Mouse (Mus musculus): ENCODE measurements around the gene Amt.
"Not testable (repeated sequence)": the region's sequence is repeated elsewhere in the genome, so short reads cannot be mapped to it uniquely, and the experiment has no call there.

The Amt gene

GRCm38 (mm10) chr9:108280071-108280828 is 16.4 kb upstream of the Amt start:
- no peak for DNase-seq (ENCODE audit: low spot score in 2 of 2)

- DNase-seq (ENCODE audit: low spot score in 2 of 2), result peak; percentile 47 to 73
These were observed 12.2 kb upstream of the Amt start for GRCm38 (mm10) chr9:108284410-108284809.

DNA sequence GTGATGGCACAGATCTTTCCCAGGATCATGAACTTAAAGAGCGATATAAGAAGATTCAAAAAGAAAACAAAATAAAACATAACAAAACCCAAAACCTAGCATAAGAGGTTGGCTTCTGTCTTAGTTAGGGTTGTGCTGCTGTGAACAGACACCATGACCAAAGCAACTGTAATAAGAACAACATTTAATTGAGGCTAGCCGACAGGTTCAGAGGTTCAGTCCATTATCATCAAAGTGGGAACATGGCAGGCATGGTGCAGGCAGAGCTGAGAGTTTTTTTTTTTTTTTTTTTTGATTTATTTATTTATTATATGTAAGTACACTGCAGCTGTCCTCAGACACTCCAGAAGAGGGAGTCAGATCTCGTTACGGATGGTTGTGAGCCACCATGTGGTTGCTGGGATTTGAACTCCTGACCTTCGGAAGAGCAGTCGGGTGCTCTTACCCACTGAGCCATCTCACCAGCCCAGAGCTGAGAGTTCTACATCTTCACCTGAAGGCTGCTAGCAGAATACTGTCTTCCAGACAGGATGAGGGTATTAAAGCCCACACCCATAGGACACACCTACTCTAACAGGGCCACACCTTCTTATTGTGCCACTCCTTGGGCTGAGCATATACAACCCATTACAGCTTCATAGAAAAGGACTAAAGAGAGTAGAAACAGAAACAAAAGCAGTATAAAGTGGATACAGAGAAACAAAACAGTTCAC is 9.0 kb upstream of the Amt start:
- DNase-seq (ENCODE audit: low spot score in 2 of 2), result not testable (repeated sequence)

DNA sequence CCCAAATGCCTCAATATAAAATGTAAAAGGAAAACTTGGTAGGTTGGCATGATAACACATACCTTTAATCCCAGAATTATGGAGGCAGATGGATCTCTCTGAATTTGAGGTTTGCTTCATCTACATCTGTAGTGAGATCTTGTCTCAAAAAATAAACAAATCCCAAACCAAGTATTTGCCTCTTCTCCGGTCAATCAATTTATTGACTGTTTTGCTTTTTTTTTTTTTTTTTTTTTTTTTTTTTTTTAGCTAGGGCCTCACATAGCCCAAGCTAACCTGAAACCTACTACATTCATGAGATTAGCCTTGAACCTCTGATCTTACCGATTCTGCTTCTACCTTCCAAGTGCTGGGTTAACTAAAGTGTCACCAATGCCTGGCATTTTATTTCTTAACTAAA is 7.3 kb upstream of the Amt start:
- no peak for DNase-seq (ENCODE audit: low spot score in 2 of 2)

GRCm38 (mm10) chr9:108290016-108290750 is 6.5 kb upstream of the Amt start, which contains the start of gene Nicn1:
Gene Nicn1, plus strand, starts transcription at chr9:108290429.
- peak; percentile 83 to 84 for DNase-seq (ENCODE audit: low spot score in 2 of 2)

DNA sequence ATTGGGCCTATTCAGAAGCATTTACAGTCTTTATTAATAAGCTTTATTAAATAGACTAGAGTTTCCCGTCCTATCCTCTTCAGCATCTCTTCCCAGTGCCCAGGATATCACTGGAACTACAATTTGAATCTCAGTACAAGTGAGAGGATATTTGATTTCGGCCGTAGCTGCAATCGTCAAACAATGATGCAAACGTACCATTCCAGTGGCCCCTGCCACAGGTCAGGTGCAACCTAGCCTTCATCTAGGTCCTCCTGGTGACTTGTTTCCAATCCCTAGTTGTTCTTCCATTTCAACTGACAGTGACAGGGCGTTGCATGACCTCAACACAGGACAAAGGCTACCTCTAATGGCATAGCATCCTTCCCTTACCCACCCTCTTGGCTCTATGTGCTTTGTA is 5.9 kb upstream of the Amt start:
- no peak for DNase-seq (ENCODE audit: low spot score in 2 of 2)

GRCm38 (mm10) chr9:108301853-108302252 is 5.2 kb downstream of the Amt start:
- DNase-seq (ENCODE audit: low spot score in 2 of 2), result no peak

- no peak for DNase-seq (ENCODE audit: low spot score in 2 of 2)
These were observed 8.1 kb downstream of the Amt start for GRCm38 (mm10) chr9:108304716-108305115.

DNA sequence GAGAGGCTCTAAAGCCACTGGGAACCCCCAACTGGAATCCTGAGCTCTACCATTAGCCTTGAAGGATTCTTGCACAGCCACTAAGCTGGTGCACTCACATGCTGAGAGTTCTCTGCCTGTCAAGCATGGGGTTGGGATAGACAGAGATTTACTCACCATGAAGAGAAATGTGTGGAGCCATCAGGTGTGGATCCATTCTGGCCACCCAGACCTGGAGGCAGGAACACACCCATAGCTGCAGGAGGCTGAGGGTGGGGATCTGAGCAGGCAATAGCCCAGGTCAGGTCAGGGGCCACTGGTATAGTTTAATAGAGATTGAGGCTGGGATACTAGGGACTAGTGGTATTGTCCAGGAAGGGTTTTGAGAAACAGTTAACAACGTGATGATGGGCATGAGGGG is 8.5 kb downstream of the Amt start:
- no peak for DNase-seq (ENCODE audit: low spot score in 2 of 2)

DNA sequence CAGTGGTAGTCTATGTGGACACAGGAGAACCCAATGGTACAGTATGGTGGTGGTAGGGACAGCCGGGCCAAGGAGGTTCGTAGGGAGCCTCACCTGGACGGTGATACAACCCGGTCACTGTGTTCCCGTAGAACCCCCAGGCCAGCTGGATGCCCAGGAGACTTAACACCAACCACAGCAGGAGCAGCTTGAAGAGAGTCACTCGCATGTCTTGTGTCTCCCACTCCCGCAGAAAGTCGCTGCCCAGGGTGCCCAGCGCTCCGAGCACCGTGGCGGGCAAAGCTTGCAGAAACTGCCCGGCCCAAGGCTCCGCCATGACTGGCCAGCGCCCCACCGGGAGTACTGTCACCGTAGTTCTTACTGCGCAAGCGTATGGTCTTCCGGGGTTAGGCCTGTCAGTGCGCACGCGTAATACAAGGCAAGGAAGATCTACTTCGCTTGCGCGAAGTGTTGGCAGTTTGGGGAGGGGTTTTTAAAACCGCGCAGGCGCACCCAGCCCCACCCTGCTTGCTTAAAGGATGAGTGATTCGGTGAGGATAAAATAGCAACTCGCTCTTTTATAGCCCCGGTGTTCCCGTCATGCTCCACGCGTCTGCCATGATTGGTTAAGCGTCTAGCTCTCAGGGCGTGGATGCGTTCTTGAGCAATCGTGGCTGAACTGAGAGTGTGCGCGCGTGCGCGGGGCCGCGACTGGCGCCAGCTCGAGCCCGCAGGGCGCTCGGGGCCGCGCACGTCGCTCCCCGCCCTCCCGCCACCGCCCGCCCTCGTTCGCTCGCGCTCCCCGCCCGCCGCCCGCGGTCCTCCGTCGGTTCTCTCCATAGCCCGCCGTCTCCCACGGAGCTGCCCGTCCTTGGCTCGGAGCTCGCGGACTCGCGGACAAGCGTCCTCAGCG is 9.2 kb downstream of the Amt start, which contains the start of the genes Rhoa and Tcta:
Gene Rhoa, plus strand, starts transcription at position 501 of the 892 bp plus-strand sequence.
Gene Tcta, minus strand, starts transcription at position 532 of the 892 bp plus-strand sequence.
- DNase-seq (ENCODE audit: low spot score in 2 of 2), result peak; percentile 97 to 99

DNA sequence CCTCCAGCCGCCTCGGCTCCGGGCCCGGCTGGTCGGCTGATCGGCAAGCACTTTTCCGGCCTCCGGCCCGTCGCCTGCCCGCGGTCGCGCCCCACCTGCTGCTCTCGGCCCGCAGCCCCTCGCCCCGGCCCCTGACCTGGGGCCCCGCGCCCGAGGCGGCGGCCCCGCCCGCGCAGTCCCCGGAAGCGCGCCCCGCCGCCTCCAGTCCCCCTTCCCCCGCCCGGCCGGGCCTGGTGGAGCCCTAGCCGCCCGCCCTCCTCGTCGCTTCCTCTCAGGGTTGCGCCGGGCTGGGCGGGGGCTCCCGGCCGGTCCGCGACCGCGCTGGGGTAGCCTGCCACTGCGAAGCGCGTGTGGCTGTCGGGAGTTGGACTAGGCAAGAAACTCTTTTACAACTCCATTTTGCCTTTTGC is 9.9 kb downstream of the Amt start:
- DNase-seq (ENCODE audit: low spot score in 2 of 2), result peak; percentile 78 to 86

DNA sequence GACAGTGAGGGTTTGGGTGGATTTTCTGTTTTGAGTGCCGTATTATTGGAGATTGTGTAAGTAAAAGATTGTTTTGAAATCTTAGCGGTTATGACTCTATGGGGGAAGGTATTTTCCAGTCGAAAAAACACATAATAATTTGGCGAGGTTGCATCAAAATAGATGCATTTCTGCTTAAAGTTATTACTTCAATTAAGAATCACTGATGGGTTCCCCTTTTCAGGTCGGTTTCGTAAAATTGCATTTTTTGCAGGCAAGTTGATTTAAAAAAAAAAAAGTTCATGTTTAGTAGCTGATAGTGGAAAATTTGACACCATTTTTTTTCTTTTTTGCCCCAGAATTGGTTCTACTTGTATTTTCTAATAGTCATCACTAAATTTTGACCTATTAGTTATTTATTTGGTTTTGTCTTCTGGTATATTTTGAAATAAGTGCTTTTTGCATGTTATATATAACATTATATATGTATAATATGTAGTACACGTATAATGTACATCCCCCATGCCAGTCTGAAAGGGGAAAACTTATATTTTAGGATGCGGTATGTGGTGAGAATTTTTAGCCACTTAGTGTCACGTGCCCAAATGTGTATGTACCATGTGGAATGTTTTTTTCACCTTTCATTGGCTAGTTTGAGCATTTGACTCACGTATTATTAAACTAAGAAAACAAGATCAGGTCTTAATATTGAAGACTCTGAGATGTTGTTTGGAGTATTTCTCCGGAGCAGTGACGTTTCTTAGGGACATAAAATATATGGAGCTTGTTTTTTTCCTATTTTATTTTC is 10.6 kb downstream of the Amt start:
- no peak for DNase-seq (ENCODE audit: low spot score in 2 of 2)

DNA sequence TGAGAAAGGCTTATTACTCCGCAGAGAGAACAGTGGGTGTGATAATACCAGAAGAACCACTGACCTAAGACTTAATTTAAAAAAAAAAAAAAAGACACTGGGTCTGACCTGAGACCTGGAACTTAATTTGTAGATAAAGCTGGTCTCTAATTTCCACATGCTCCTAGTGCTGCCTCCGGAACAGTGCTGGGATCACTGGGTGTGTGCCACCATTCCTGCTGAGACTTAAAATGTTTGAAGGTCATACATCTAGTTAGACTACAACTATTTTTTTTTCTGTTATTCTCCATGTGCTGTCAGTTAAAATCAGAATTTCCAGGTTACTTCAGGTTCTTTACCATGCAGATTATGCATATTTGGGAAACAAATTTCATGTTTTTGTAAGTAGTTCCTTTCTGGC is 11.5 kb downstream of the Amt start:
- DNase-seq (ENCODE audit: low spot score in 2 of 2), result no peak

DNA sequence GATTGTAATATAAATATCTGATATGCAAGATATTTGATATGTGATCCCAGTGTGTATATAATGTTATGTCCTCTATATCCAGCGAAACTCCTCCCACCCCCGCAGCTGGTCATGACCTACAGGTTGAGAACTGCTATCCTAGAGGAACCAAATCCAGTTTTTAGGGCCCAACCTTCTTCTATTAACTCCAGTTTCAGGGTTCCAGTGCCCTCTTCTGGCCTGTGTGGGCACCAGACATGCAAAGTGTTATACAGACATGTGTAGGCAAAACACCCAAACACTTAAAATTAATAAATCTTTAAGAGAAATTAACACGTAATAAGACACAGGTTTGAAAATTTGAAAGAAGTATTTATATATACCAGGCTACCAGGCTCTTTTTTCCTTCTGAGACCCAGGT is 20.9 kb downstream of the Amt start:
- no peak for DNase-seq (ENCODE audit: low spot score in 2 of 2)

GRCm38 (mm10) chr9:108318462-108318861 is 21.8 kb downstream of the Amt start:
- DNase-seq (ENCODE audit: low spot score in 2 of 2), result no peak

GRCm38 (mm10) chr9:108322054-108322453 is 25.4 kb downstream of the Amt start:
- DNase-seq (ENCODE audit: low spot score in 2 of 2), result not testable (repeated sequence)

GRCm38 (mm10) chr9:108324784-108325183 is 28.1 kb downstream of the Amt start:
- no peak for DNase-seq (ENCODE audit: low spot score in 2 of 2)

- DNase-seq (ENCODE audit: low spot score in 2 of 2), result no peak
These were observed 29.2 kb downstream of the Amt start for GRCm38 (mm10) chr9:108325811-108326210.

DNA sequence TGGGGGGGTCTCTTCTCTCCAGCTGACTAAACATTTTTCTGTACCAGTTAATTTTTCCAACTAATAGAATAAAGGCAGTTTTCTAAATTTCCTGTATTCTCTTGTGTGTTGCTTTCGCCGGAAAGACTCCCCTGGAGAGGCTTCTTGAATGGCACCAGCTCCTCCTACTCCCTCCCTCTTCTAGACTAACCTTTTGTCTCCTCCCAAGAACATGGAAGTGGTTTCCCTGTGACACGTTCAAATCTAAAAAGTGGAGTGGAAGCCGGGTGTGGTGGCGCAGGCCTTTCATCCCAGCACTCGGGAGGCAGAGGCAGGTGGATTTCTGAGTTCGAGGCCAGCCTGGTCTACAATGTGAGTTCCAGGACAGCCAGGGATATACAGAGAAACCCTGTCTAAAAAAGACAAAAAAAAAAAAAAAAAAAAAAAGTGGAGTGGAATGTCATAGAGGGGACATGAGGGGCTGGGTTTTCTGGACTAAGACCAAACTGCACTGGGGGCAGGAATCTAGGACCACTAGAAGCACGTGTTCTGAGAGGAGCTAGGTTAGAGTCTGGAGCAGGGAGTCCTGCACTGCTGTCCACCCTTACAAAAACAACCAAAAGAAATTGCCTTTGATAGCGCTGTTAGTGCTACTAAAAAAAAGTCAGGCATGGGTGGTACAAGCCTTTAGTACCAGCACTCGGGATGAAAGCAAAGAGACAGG is 41.3 kb downstream of the Amt start:
- no peak for DNase-seq (ENCODE audit: low spot score in 2 of 2)

DNA sequence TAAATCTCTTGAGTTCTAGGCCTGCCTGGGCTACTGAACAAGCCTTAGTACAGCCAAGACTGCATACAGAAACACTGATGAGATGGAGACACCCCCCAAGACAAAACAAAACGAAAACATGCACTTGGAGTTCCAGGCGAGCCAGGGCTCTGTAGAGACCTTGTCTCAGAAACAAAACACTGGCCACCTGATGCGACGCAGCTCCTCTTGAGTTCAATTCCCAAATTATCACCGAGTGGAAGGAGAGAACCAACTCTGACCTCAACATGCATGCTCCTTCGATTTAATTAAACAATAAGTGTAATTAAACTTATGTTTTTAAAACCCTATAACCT is 41.9 kb downstream of the Amt start:
- DNase-seq (ENCODE audit: low spot score in 2 of 2), result no peak
